Mouse (Mus musculus) thymus, postnatal 14 days (tissue): ENCODE measurements around the gene Igfbp7.
"Not testable (repeated sequence)": the region's sequence is repeated elsewhere in the genome, so short reads cannot be mapped to it uniquely, and the experiment has no call there.

Experiments
- DNase-seq: peaks from one replicate; pipeline ENCODE4 v3.0.0; 2021

Igfbp7 gene

DNA sequence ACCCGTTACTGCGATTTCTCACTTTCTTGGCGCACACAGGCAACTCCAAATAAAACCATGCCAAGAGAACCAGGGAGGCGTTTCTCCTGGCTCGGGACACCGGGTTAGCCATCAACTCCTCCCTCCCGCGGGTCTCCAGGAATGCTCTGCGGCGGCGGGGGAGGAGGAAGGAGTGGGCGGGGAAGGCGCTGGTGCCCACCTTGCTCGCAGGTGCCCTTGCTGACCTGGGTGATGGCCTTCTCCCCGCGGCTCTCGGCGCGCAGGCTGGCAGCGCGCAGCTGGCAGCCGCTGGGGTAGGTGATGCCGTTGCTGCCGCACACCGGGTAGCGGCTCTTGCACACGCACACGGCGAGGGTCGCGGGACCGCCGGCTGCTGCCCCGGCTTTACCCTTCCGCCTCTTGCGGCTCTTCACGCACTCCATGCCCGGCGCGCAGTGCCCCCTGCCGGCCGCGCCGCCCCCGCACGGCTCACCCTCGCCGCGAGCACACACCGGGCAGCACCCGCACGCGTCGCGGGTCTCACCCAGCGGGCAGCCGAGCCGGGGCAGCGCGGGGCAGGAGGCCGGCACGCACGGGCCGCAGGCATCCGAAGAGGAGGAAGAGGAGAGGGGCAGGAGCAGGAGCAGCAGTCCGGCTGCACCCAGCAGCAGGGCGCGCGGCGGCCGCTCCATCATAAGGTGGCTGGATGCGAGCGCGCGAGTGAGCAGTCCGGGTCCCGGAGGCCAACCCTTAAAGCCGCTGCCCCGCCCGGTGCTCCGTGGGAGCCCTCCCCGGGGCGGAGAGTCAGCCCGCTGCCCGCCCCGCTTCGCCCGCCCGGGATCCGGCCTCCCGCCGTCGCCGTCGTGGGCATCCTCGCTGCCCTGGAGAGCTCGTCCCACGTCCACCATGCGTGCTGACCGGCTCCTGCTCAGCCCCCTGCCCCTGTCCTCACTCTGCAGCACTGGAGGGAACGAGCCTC lies at the start of gene Igfbp7:
TSS of gene Igfbp7 (minus strand) at position 701 of the 958 bp plus-strand sequence.
- peak; percentile 63 for DNase-seq

GRCm38 (mm10) chr5:77452103-77452502 lies 44.3 kb upstream of the Igfbp7 start:
- DNase-seq, result no peak

DNA sequence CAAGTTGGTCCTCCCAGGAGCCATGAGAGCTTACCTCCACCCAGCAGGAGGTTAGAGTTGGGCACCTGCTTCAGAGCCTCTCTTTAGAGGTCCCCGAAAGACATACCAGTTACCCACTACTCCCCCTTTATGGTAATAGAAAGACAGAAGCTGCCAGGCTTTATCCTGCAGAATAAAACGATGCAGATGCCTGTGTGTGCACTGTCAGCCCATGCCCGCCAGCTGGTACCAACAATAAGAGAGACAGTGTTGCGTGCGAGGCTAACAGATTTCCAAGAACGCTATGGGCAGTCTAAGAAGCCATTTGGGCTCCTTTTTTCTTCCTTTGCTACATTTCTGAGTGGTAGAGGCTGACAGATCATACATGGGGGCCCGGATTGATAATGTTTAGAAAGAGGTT lies 41.7 kb upstream of the Igfbp7 start:
- DNase-seq, result no peak

DNA sequence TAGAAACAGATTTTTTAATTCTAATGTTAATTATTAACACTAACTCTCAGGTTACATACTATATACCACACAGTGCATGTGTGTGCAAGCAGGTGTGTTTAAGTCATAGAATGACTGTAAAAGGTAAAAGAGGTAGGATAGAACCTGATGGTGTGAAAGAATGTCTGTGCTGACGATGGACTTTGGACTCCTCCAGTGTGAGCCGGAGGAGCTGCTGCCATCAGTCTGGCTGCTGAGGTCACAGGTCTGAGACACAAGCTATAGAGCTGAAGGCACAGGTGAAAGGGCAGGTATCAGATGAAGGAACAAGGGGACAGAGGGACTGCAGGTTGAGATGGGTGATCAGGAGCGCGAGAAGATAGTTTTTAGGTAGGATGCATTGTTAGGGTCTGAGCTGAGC lies 37.6 kb upstream of the Igfbp7 start:
- DNase-seq, result no peak

- no peak for DNase-seq
These were observed 36.2 kb upstream of the Igfbp7 start for GRCm38 (mm10) chr5:77443889-77444573.

DNA sequence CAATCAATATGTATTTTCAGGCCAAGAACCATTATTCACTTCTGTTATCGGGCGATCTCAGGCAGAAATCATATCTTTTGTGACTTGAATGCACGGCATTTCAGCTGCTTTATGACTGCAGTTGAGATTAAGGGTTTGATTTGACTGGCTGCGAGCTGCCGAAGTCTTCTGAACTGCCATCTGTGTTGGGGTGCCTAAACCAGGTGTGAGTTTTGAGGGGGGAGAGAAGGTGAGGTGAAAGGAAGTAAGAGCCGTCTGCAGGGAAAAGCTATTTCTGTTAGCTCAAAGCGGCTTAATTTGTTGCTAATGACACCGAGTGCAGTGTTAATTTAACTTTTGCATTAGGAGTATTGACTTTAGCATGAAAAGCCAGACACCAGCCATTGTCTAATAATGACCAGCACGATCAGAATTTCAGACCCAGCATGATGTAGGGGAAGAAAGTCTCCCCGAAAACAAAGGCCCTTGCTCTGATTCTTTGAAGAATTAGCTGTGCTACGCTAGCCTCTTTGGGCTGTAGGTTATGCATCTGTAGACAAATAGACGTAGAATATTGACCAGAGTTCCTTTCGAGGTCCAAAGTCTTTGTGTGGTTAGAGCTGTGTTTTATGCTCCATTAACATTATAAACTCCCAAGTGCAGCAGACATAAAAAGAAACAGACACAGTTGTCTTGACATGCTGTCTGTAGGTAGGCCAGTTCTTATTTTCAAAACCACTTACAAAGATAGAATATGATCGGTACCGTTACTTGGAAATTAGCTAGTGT lies 35.2 kb upstream of the Igfbp7 start:
- DNase-seq, result peak; percentile 54

DNA sequence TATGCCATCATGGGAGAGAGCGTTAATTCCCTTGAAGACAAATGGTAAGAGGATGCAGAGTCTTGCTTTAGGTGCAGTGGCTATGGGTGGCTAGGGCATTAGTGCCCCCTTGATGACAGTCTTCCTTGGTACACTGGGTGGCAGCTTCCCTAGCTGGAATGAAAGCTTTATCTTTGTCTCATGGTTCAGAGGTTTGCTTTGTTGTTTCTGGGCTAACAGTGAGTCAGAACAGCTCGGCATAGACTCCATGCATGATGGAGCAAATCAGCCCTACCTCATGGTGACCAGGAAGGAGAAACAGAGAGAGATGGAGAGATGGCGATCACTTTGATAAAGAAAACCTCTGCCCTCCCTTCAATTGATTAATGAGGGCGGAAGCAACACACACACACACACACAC lies 28.5 kb upstream of the Igfbp7 start:
- no peak for DNase-seq

GRCm38 (mm10) chr5:77434060-77434459 lies 26.2 kb upstream of the Igfbp7 start:
- no peak for DNase-seq

DNA sequence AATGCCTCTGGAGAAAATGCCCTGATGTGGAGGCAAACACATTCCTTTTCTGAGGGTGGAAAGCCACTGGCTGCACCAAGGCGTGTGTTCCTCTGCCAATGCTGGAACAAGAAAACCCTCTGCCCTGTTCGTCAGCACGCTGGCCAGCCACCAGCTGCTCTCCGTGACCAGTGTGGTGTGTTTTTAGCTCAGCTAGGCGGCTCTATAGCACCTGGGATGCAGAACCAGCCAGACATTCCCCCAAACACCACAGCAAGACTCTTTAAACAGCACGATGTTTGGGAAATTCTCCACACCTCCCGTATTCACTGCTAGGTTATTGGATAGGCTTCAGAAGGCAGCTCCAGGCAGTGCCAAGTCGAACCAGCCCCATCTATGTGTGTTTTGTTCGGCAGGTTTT lies 25.7 kb upstream of the Igfbp7 start:
- DNase-seq, result no peak

DNA sequence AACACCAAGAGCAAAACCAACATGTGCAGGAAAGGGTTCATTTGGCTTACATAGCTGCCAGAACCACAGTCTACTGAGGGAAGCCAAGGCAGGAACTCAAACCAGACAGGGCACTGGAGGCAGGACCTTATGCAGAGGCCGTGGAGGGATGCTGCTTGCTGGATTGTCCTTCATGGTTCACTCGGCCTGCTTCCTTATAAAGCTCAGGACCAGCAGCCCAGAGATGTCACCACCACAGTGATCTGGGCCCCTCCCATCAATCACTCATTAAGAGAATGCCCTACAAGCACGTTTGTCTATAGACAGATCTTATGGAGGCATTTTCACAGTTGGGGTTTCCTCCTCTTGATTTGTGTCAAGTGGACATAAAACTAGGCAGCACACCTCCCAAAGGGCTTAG lies 25.3 kb upstream of the Igfbp7 start:
- no peak for DNase-seq

DNA sequence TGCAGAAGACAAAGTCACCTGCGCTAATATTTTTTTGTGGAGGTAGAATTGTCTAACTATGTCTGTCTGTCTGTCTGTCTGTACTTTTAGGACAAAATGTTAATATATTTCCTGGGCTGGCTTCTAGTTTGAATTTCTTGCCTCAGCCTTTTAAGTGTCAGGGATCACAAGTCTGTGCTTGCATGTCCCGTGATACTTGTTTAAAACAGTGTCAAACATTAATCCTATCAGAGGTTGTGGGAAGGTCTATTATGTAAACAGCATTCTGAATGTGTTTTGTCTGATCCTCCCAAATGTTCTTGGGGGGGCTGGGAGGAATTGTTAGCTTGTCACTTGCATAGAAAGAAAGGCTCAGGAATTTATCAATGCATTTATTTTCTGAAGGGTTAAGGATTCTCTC lies 24.6 kb upstream of the Igfbp7 start:
- no peak for DNase-seq

DNA sequence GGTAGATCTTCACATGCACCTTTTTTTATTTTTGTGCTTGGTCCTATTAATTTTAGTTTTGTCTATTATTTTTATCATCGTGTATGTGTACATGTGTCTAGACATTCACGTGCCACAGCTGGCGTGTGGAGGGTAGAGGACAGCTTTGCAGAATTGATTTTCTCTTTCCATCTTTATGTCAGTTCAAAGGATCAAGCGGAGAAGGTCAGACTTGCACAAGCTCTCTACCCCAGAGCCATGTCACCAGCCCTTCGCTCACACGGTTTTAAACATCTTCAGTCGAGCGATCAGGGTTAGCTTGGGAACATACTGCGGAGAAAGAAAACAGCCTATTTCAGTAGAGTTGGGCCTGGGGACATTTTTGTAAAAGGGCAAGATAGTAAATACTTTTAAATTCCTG lies 23.2 kb upstream of the Igfbp7 start:
- DNase-seq, result no peak

GRCm38 (mm10) chr5:77430471-77430870 lies 22.6 kb upstream of the Igfbp7 start:
- DNase-seq, result no peak

DNA sequence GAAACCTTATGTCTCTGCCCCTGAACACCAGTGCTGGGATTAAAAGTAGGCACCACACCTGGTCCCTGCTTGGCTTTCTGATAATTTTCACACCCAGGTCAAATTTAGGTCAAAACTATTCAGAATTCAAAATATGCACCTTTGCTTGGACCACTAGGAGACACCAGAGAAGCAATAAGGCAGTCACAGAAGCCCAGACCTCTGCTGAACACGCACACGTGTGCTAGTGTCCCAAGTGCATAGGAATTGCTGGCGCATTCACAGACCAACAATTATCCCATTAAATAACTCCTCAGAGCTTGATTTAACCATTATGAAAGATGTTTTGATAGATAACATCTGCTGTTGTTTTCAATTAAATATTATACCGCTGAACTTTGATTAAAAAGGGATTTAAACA lies 22.2 kb upstream of the Igfbp7 start:
- no peak for DNase-seq

DNA sequence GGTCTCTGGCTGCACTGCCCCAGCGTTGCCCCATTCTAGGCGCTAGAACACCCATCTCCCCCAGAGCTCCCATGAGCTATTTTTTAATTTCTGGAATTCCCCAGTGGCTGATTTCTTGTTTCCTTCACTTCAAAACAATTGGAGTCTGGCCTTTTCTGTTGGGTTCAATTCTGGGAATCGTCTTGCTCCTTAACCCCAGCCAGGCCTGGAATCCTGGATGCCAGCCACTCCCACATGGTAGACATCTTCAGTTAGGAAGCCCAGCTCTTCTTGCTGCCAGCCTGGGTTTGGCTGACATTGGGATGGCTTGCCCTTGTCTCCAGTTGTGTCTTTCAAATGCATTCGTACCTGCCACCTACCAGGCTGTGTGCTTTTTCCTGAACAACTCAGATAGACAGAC lies 20.7 kb upstream of the Igfbp7 start:
- no peak for DNase-seq

GRCm38 (mm10) chr5:77427986-77428385 lies 20.1 kb upstream of the Igfbp7 start:
- DNase-seq, result no peak

DNA sequence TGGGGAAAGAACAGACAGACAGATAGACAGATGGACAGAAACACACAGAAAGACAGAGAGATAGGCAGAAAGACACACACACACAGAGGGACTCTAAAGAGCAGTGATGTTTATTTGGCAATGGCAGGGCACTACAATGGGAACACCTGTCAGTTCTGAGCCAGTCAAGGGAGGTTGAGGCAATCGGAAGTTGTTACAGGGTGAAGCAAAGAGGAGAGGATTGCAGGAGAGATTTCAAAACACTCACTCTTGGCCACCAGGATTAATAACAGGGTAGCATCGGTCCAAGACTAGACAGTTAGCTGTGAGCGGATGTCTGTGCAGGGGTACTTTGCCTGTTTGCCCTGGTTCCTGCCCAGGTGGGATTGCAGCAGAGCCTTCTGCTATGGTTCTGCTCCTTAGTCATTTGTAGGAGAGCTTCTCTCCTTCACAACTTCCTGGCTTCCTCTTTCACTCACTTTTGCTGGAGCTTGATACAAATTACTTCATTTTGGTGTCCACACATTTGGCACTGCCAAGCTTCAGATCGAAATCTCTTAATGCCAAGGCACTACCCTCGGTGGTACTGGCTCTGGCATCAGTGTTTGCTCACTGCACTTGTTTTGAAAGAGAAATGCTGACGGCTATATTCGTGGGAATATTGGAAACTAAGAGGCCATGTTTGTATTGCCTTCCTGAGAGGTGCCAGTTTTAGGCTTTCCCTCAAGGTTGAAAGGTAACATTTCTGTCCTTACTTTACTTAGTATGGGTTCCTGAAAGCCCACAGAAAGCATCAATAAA lies 18.1 kb upstream of the Igfbp7 start:
- no peak for DNase-seq

GRCm38 (mm10) chr5:77419537-77419936 lies 11.7 kb upstream of the Igfbp7 start:
- not testable (repeated sequence) for DNase-seq

- no peak for DNase-seq
These were observed 8.2 kb upstream of the Igfbp7 start for GRCm38 (mm10) chr5:77416058-77416457.

GRCm38 (mm10) chr5:77408530-77408929 lies 689 bp upstream of the Igfbp7 start:
- no peak for DNase-seq

GRCm38 (mm10) chr5:77406371-77406871 lies 1.4 kb downstream of the Igfbp7 start:
- no peak for DNase-seq

DNA sequence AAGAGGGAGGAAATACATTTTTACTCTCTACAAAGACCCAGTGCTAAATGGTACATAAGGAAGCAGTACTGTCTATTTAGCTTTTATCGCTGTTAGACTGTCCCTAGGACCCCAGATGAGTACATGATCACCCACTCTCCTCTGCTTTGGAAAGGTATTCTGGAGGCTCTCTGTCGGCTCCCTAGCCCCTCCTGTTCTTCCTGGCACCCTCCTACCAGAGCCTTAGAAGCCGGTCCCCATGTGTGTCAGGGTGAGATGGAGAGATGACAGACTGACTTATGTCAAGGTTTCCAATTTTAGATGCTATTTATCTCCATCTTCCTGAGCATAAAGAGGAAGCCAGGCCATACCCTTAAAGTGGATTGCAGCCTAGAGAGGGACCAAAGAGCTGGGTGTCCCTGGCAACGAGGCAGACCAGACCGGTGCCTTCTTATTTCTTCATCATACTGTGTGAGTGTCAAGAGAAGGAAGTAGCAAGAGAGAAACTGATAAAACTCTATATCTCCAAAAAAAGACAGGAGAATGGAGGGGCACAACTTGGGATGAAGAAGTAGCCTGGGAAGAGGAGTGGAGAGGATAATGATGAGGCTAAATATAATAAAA lies 2.3 kb downstream of the Igfbp7 start:
- no peak for DNase-seq
